Mouse (Mus musculus) lung, embryonic 14.5 days (tissue): ENCODE data around the gene Insl3. TPM values are rescaled to one million over a fixed set of nuclear protein-coding genes. Genes with fewer than 3 reads are reported as not detected.
A peak's percentile ranks its signal among the peaks of the same experiment; 100 is the strongest.

Experiments used
- ATAC-seq: fragments of 200-750 bp; cut with Nextera tagmentation; 2 replicates; pipeline ENCODE4 v1.8.0; 2017; ENCODE audit warnings: mild to moderate bottlenecking, moderate TSS enrichment, moderate library complexity; ENCODE audit not compliant: insufficient read depth
- DNase-seq: peaks from one replicate; pipeline ENCODE4 v3.0.0-alpha.2; 2015
- H3K27ac ChIP-seq: fragments of 300-500 bp; sonication (generic); 2 replicates; pipeline ENCODE4 v1.5.1; 2014; ENCODE audit warnings: low read depth, mild to moderate bottlenecking, moderate library complexity
- H3K27me3 ChIP-seq: fragments of 300-500 bp; sonication (generic); 2 replicates; pipeline ENCODE4 v1.6.1; 2014; ENCODE audit warnings: low read length, control low read depth; ENCODE audit not compliant: insufficient read depth
- H3K36me3 ChIP-seq: fragments of 300-500 bp; sonication (generic); 2 replicates; pipeline ENCODE4 v1.6.1; 2014; ENCODE audit warnings: control low read depth; ENCODE audit not compliant: insufficient read depth
- H3K4me1 ChIP-seq: fragments of 300-500 bp; sonication (generic); 2 replicates; pipeline ENCODE4 v1.6.1; 2014; ENCODE audit warnings: antibody characterized with exemption, control low read depth; ENCODE audit not compliant: insufficient read depth
- H3K4me2 ChIP-seq: fragments of 300-500 bp; sonication (generic); 2 replicates; pipeline ENCODE4 v1.6.1; 2014; ENCODE audit warnings: mild to moderate bottlenecking
- H3K4me3 ChIP-seq: fragments of 300-500 bp; sonication (generic); 2 replicates; pipeline ENCODE4 v1.5.1; 2014; ENCODE audit warnings: low read depth, low read length
- H3K9ac ChIP-seq: fragments of 300-500 bp; sonication (generic); 2 replicates; pipeline ENCODE4 v1.6.1; 2014
- H3K9me3 ChIP-seq: fragments of 300-500 bp; sonication (generic); 2 replicates; pipeline ENCODE4 v1.6.1; 2016; ENCODE audit warnings: low read depth, low read length, control low read depth
- CTCF ChIP-seq: IDR thresholded peaks from 2 replicates; pipeline ENCODE4 v1.5.1; 2016; ENCODE audit warnings: antibody characterized with exemption, low read depth
- WGBS: fragments of 180-500 bp; shearing (Covaris S2); extraction: QIAGEN DNeasy Blood & Tissue Kit; methylation state at CpG from one replicate; pipeline ENCODE4 v1.1.7; 2014; 5-methylcytosine and 5-hydroxymethylcytosine counted together
- polyA plus RNA-seq: library from polyadenylated mRNA; unstranded; fragments of >200 nt; fragmentation: Nextera tagmentation; extraction: Ambion mirVana; gene quantifications from 2 replicates; pipeline ENCODE4 v1.2.1, GENCODE M21; 2014

The Insl3 gene
- polyA plus RNA-seq, 1 experiment from 2014 or later = 1.0 TPM

GRCm38 (mm10) chr8:71660325-71661120 lies 28.5 kb upstream of the Insl3 start:
- Histone ChIP-seq H3K4me1 (no peaks in the 10 kb centered on the region), H3K9ac (no peak overlapping the region), H3K36me3 (no peaks in the 10 kb centered on the region), H3K4me2 (no peak overlapping the region), H3K27me3 (peaks cover 35% of the 10 kb centered on the region), H3K9me3 (no peaks in the 10 kb centered on the region), H3K4me3 (no peak overlapping the region), H3K27ac (no peak overlapping the region)
- DNase-seq (peak; percentile 95), ATAC-seq (peak; percentile 67)
- WGBS = 8% methylated on average over 36 of the region's 36 CpGs
- peak; percentile 96 for TF ChIP-seq CTCF

DNA sequence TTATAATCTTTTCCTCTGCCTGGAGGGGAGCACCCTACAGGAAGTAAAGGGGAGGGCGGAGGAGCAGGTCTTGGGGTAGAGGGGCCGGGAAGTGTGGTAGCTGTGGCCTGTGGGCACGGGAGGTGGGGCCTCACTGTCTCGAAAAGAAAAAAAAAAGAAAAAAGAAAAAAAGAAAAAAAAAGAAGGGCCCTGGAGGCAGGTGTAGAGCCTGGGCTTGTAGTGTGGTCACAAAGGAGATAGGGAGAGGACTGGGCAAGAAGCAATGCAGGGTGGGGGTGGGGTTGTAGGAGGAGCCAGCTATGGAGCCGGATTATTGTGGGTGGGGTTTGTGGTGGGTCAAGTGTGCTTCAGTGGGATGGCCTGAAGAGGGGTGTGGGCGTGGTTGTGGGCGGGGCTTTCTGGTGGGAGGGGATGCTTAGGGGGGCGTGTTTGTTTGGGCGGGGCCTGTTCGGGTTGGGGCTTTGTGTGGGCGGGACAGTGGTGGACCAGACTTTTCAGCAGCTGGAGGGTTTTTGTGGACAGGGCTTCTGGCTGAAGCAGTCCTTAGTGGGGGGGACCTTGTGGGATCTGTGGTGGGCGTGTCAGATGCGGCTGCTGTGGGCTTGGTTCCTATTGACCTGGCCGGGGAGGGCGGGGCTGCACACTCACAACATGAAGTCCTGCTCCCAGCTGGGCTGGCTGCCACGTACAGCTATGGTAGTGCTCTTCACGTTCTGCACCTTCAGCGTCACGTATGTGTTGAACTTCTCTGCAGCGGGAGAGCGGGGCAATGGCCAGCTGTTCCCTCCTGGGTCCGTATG lies 23.5 kb upstream of the Insl3 start:
- H3K9ac ChIP-seq = no peak overlapping the region

GRCm38 (mm10) chr8:71666855-71667254 lies 22.2 kb upstream of the Insl3 start:
- Histone ChIP-seq H3K4me3 (no peak overlapping the region), H3K9me3 (no peaks in the 10 kb centered on the region), H3K27me3 (0 out of 2 replicates have a peak, but pooled peaks cover 16% of the 10 kb centered on the region), H3K27ac (no peak overlapping the region), H3K4me1 (peaks cover 3% of the 10 kb centered on the region; the same call in 1 of the 2 replicates), H3K4me2 (no peak overlapping the region), H3K9ac (no peak overlapping the region), H3K36me3 (no peaks in the 10 kb centered on the region)
- ATAC-seq = no peak
- no peak for DNase-seq
- WGBS = 32% methylated on average over 1 of the region's 1 CpGs
- TF ChIP-seq CTCF = no peak

More for the DNA sequence above, 23.5 kb upstream of the Insl3 start:
- H3K27me3 ChIP-seq = peaks cover 12% of the 10 kb centered on the region; the same call in 1 of the 2 replicates
- H3K9me3 ChIP-seq = no peaks in the 10 kb centered on the region
- peak overlapping the region; percentile 50 for H3K4me2 ChIP-seq
- H3K27ac ChIP-seq = no peak overlapping the region
- ATAC-seq = peak; percentile 54
- peaks cover 3% of the 10 kb centered on the region; the same call in 1 of the 2 replicates for H3K4me1 ChIP-seq
- H3K4me3 ChIP-seq = peak overlapping the region; percentile 17
- TF ChIP-seq CTCF = no peak
- 1% methylated on average over 22 of the region's 22 CpGs for WGBS
- peak; percentile 77 for DNase-seq
- no peaks in the 10 kb centered on the region for H3K36me3 ChIP-seq

DNA sequence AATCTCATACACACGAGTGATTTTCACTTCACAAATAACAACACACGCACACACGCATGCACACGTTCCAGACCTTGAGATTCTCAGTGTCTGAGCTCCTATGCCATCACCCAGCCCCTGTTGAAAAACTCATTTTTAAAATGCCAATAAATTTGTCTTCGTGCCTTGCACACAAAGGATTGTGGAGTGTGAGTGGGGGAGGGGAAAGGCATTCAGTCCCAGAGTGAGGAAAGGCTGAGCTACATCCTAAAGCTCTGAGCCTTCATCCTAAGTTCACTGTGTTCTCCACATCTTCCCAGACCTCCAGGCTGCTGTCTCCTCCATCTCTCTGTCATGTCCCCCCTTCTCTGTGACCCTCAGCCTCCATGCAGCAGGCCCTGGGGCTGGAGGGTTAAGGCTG lies 21.8 kb upstream of the Insl3 start:
- H3K27ac ChIP-seq = no peak overlapping the region
- ATAC-seq = no peak
- H3K4me1 ChIP-seq = peaks cover 3% of the 10 kb centered on the region; the same call in 1 of the 2 replicates
- H3K9me3 ChIP-seq = no peaks in the 10 kb centered on the region
- no peak for DNase-seq
- 52% methylated on average over 5 of the region's 5 CpGs for WGBS
- 0 out of 2 replicates have a peak, but pooled peaks cover 16% of the 10 kb centered on the region for H3K27me3 ChIP-seq
- no peak for TF ChIP-seq CTCF
- H3K4me3 ChIP-seq = no peak overlapping the region
- no peak overlapping the region for H3K9ac ChIP-seq
- no peak overlapping the region for H3K4me2 ChIP-seq
- no peaks in the 10 kb centered on the region for H3K36me3 ChIP-seq

- no peaks in the 10 kb centered on the region for H3K36me3 ChIP-seq
- ATAC-seq (no peak), DNase-seq (peak; percentile 69)
- H3K4me2 ChIP-seq = peak overlapping the region; percentile 42
- H3K9me3 ChIP-seq = no peaks in the 10 kb centered on the region
- TF ChIP-seq CTCF = no peak
- no peak overlapping the region for H3K9ac ChIP-seq
- H3K4me1 ChIP-seq = peaks cover 3% of the 10 kb centered on the region; the same call in 1 of the 2 replicates
- no peak overlapping the region for H3K27ac ChIP-seq
- H3K4me3 ChIP-seq = no peak overlapping the region
- 0 out of 2 replicates have a peak, but pooled peaks cover 16% of the 10 kb centered on the region for H3K27me3 ChIP-seq
- 1% methylated on average over 21 of the region's 21 CpGs for WGBS
Measured at GRCm38 (mm10) chr8:71668220-71668975, 20.6 kb upstream of the Insl3 start.

GRCm38 (mm10) chr8:71670198-71670597 lies 18.8 kb upstream of the Insl3 start:
- Histone ChIP-seq H3K4me1 (peaks cover 3% of the 10 kb centered on the region; the same call in 1 of the 2 replicates), H3K27me3 (0 out of 2 replicates have a peak, but pooled peaks cover 16% of the 10 kb centered on the region), H3K4me3 (peak overlapping the region; percentile 38), H3K4me2 (peak overlapping the region; percentile 91), H3K36me3 (no peaks in the 10 kb centered on the region), H3K27ac (no peak overlapping the region), H3K9ac (no peak overlapping the region), H3K9me3 (no peaks in the 10 kb centered on the region)
- ATAC-seq (no peak), DNase-seq (no peak)
- WGBS = 8% methylated on average over 11 of the region's 12 CpGs
- no peak for TF ChIP-seq CTCF
